Mouse (Mus musculus) forebrain, embryonic 13.5 days (tissue): Measurements from ENCODE around the gene Mrps6. TPM values are rescaled to one million over a fixed set of nuclear protein-coding genes. Genes with fewer than 3 reads are reported as not detected.
"Not testable (repeated sequence)": the region's sequence is repeated elsewhere in the genome, so short reads cannot be mapped to it uniquely, and the experiment has no call there.

Source experiments
- ATAC-seq: fragments of 200-750 bp; cut with Nextera tagmentation; 2 replicates; pipeline ENCODE4 v1.8.0; 2017
- H3K27ac ChIP-seq: fragments of 300-500 bp; sonication (generic); 2 replicates; pipeline ENCODE4 v1.5.1; 2015; ENCODE audit warnings: inconsistent platforms, mild to moderate bottlenecking, moderate library complexity
- H3K27me3 ChIP-seq: fragments of 300-500 bp; sonication (generic); 2 replicates; pipeline ENCODE4 v1.6.1; 2015; ENCODE audit warnings: mild to moderate bottlenecking, inconsistent platforms
- H3K36me3 ChIP-seq: fragments of 300-500 bp; sonication (generic); 2 replicates; pipeline ENCODE4 v1.6.1; 2015; ENCODE audit warnings: mild to moderate bottlenecking, inconsistent platforms; ENCODE audit not compliant: poor library complexity, severe bottlenecking
- H3K4me1 ChIP-seq: fragments of 300-500 bp; sonication (generic); 2 replicates; pipeline ENCODE4 v1.6.1; 2015; ENCODE audit warnings: inconsistent platforms
- H3K4me2 ChIP-seq: fragments of 300-500 bp; sonication (generic); 2 replicates; pipeline ENCODE4 v1.6.1; 2015; ENCODE audit warnings: inconsistent platforms, mild to moderate bottlenecking, moderate library complexity
- H3K4me3 ChIP-seq: fragments of 300-500 bp; sonication (generic); 2 replicates; pipeline ENCODE4 v1.5.1; 2015; ENCODE audit warnings: mild to moderate bottlenecking, inconsistent platforms
- H3K9ac ChIP-seq: fragments of 300-500 bp; sonication (generic); 2 replicates; pipeline ENCODE4 v1.6.1; 2015; ENCODE audit warnings: mild to moderate bottlenecking, inconsistent platforms
- H3K9me3 ChIP-seq: fragments of 300-500 bp; sonication (generic); replicated peaks from 2 replicates; pipeline ENCODE4 v1.6.1; 2016; ENCODE audit warnings: inconsistent platforms
- WGBS: fragments of 180-500 bp; shearing (Covaris S2); methylation state at CpG from one replicate; pipeline ENCODE4 v1.1.7; 2015; 5-methylcytosine and 5-hydroxymethylcytosine counted together
- polyA plus RNA-seq: library from polyadenylated mRNA; unstranded; fragments of >200 nt; fragmentation: Nextera tagmentation; extraction: Ambion mirVana; gene quantifications from 2 replicates; pipeline ENCODE4 v1.2.1, GENCODE M21; 2015

Gene Mrps6
- polyA plus RNA-seq, 1 experiment from 2014 or later: 143 TPM

GRCm38 (mm10) chr16:92076797-92077196, 18.7 kb downstream of the Mrps6 start:
- no peak overlapping the region for H3K27ac ChIP-seq
- peaks cover 25% of the 10 kb centered on the region for H3K36me3 ChIP-seq
- H3K27me3 ChIP-seq: no peaks in the 10 kb centered on the region
- no peak for ATAC-seq
- no peak overlapping the region for H3K9ac ChIP-seq
- H3K9me3 ChIP-seq: no peaks in the 10 kb centered on the region
- H3K4me2 ChIP-seq: no peak overlapping the region
- no peak overlapping the region for H3K4me3 ChIP-seq
- 97% methylated on average over 8 of the region's 8 CpGs for WGBS
- H3K4me1 ChIP-seq: no peaks in the 10 kb centered on the region

- Histone ChIP-seq H3K4me2 (no peak overlapping the region), H3K27ac (no peak overlapping the region), H3K4me1 (no peaks in the 10 kb centered on the region), H3K9me3 (no peaks in the 10 kb centered on the region), H3K4me3 (no peak overlapping the region), H3K36me3 (peaks cover 11% of the 10 kb centered on the region), H3K27me3 (no peaks in the 10 kb centered on the region), H3K9ac (0 out of 2 replicates have a peak overlapping the region, but pooled peaks have one; percentile 2)
- 78% methylated on average over 10 of the region's 10 CpGs for WGBS
- ATAC-seq: no peak
These were observed 25.8 kb downstream of the Mrps6 start for GRCm38 (mm10) chr16:92083771-92084453.

- Histone ChIP-seq H3K4me1 (no peaks in the 10 kb centered on the region), H3K9ac (no peak overlapping the region), H3K36me3 (0 out of 2 replicates have a peak, but pooled peaks cover 3% of the 10 kb centered on the region), H3K27me3 (no peaks in the 10 kb centered on the region), H3K4me3 (no peak overlapping the region), H3K27ac (no peak overlapping the region), H3K4me2 (no peak overlapping the region), H3K9me3 (no peaks in the 10 kb centered on the region)
- WGBS: 59% methylated on average over 3 of the region's 3 CpGs
- no peak for ATAC-seq
These were observed 31.2 kb downstream of the Mrps6 start for GRCm38 (mm10) chr16:92089225-92089624.

DNA sequence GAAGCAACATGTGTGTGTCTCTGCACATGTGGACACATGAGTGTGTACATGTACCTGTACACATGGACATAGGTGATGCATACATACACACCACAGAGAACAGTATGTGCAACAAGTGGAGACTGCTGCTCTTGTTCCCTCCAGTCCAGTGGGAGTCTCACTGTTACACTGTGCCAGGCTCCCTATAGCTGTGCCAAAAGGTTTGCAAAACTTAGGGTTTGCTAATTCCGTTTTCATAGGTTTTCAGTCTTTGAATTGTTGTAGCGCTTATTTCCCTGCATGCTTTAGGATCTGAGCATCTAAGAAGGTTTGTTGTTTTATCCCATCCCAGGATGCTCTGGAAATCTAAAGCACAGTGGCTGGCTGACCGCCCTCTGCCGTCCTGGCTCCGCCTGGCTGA, 33.8 kb downstream of the Mrps6 start:
- Histone ChIP-seq H3K9ac (no peak overlapping the region), H3K4me3 (no peak overlapping the region), H3K4me1 (no peaks in the 10 kb centered on the region), H3K36me3 (0 out of 2 replicates have a peak, but pooled peaks cover 5% of the 10 kb centered on the region), H3K9me3 (no peaks in the 10 kb centered on the region), H3K4me2 (no peak overlapping the region), H3K27ac (no peak overlapping the region), H3K27me3 (no peaks in the 10 kb centered on the region)
- WGBS: 88% methylated on average over 5 of the region's 5 CpGs
- ATAC-seq: no peak

- 81% methylated on average over 10 of the region's 10 CpGs for WGBS
- Histone ChIP-seq H3K36me3 (peaks cover 27% of the 10 kb centered on the region), H3K4me2 (no peak overlapping the region), H3K9me3 (no peaks in the 10 kb centered on the region), H3K27me3 (no peaks in the 10 kb centered on the region), H3K4me1 (peaks cover 6% of the 10 kb centered on the region), H3K9ac (no peak overlapping the region), H3K27ac (no peak overlapping the region), H3K4me3 (no peak overlapping the region)
- no peak for ATAC-seq
These were observed 40.4 kb downstream of the Mrps6 start for GRCm38 (mm10) chr16:92098351-92099051.

- no peak overlapping the region for H3K4me3 ChIP-seq
- H3K27me3 ChIP-seq: no peaks in the 10 kb centered on the region
- H3K36me3 ChIP-seq: peaks cover 22% of the 10 kb centered on the region
- no peak overlapping the region for H3K4me2 ChIP-seq
- ATAC-seq: no peak
- WGBS: 86% methylated on average over 16 of the region's 16 CpGs
- 0 out of 2 replicates have a peak overlapping the region, but pooled peaks have one; percentile 11 for H3K27ac ChIP-seq
- no peaks in the 10 kb centered on the region for H3K9me3 ChIP-seq
- H3K4me1 ChIP-seq: peaks cover 12% of the 10 kb centered on the region
- no peak overlapping the region for H3K9ac ChIP-seq
These were observed 41.5 kb downstream of the Mrps6 start for GRCm38 (mm10) chr16:92099598-92099997.

DNA sequence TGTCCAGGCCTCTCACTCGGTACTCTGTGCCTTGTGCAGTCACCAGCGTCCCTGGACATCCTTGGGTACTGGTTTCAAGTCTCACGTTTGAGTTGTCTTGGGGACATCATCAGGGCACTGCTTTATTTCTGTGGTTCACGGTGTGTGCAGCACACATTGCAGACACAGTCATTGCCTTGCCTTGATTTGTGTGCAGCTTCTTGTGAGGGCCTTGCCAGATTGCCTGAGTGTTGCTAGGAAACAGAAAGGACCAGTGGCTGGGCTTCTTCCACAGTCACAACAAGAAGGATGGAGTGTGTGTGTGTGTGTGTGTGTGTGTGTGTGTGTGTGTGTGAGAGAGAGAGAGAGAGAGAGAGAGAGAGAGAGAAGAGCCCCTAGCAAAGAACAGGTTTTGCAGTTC, 42.0 kb downstream of the Mrps6 start:
- Histone ChIP-seq H3K27me3 (no peaks in the 10 kb centered on the region), H3K36me3 (peaks cover 22% of the 10 kb centered on the region), H3K27ac (0 out of 2 replicates have a peak overlapping the region, but pooled peaks have one; percentile 11), H3K9ac (0 out of 2 replicates have a peak overlapping the region, but pooled peaks have one; percentile 2), H3K4me1 (peaks cover 12% of the 10 kb centered on the region), H3K4me3 (no peak overlapping the region), H3K9me3 (no peaks in the 10 kb centered on the region), H3K4me2 (no peak overlapping the region)
- ATAC-seq: no peak
- WGBS: 80% methylated on average over 4 of the region's 4 CpGs

DNA sequence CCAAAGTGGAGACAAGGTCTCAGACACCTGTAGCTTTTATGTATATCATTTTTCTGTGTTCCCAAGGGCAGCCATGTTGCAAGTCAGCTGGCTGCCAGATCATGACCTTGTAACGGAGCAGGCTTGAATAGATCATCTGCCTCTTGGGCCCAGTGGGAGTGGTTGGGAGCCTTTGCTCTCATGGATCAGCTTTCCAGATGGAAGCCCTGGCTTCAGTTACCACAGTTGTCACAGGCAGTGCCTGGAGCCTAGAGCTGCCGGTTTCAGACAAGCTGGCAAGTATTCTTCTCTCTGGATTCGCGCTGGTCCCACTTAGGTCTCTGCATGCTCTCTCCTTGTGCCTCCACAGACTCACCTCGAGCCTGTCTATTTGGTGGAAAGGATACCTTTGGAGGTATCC, 44.0 kb downstream of the Mrps6 start:
- ATAC-seq: no peak
- 90% methylated on average over 5 of the region's 5 CpGs for WGBS
- peaks cover 24% of the 10 kb centered on the region for H3K36me3 ChIP-seq
- H3K27ac ChIP-seq: no peak overlapping the region
- no peak overlapping the region for H3K9ac ChIP-seq
- no peaks in the 10 kb centered on the region for H3K9me3 ChIP-seq
- H3K4me2 ChIP-seq: no peak overlapping the region
- peaks cover 12% of the 10 kb centered on the region for H3K4me1 ChIP-seq
- no peaks in the 10 kb centered on the region for H3K27me3 ChIP-seq
- no peak overlapping the region for H3K4me3 ChIP-seq

- WGBS: 93% methylated on average over 6 of the region's 7 CpGs
- not testable (repeated sequence) for ATAC-seq
These were observed 44.9 kb downstream of the Mrps6 start for GRCm38 (mm10) chr16:92102931-92103330.

DNA sequence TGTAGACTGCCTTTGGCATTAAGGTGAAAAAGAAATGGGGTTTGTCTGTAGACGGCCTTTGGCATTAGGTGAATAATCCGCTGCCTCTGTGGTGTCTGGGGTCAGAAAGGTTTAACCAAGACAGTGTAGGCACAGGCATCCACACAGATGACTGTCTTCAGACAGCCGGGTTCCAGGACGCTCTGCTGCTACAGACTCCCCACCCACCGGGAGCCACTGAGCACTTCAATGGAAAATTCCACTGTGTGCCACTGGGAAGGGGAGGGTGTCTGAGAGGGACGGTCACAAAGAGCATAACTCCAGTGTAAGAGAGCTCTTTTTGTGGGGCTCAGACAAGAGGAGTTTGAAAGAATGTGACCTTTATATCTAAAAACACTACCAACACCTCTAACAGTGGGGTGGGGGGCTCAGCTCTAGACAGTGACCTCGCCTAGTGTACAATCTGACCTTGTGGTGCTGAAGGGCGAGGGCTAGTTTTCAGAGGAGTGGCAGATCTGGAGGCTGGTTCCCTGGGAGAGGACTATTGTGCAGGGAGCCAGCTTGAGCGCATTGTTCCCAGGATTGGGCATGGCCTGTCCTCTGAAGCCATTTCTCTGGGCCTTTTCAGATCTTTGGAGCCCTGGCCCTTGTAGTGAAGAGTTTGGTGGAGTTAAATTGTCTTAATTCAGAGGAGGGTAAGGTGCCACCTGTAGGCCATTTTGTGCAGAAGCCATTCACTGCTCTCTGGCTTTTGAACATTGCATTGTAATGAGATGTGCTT, 45.7 kb downstream of the Mrps6 start:
- WGBS: 21% methylated on average over 9 of the region's 9 CpGs
- Histone ChIP-seq H3K4me2 (no peak overlapping the region), H3K4me1 (peaks cover 9% of the 10 kb centered on the region), H3K9ac (no peak overlapping the region), H3K36me3 (peaks cover 24% of the 10 kb centered on the region), H3K27me3 (no peaks in the 10 kb centered on the region), H3K9me3 (no peaks in the 10 kb centered on the region), H3K27ac (no peak overlapping the region), H3K4me3 (no peak overlapping the region)
- no peak for ATAC-seq

More at GRCm38 (mm10) chr16:92102931-92103330, 44.9 kb downstream of the Mrps6 start:
- not testable (repeated sequence) for H3K9ac ChIP-seq, H3K9me3 ChIP-seq, H3K4me2 ChIP-seq, H3K27ac ChIP-seq, H3K27me3 ChIP-seq, H3K4me3 ChIP-seq
- H3K36me3 ChIP-seq: peaks cover 24% of the 10 kb centered on the region
- peaks cover 12% of the 10 kb centered on the region for H3K4me1 ChIP-seq

GRCm38 (mm10) chr16:92104332-92104590, 46.2 kb downstream of the Mrps6 start:
- Histone ChIP-seq H3K4me3 (no peak overlapping the region), H3K4me1 (peaks cover 9% of the 10 kb centered on the region), H3K4me2 (no peak overlapping the region), H3K36me3 (peaks cover 24% of the 10 kb centered on the region), H3K9me3 (no peaks in the 10 kb centered on the region), H3K27ac (no peak overlapping the region), H3K27me3 (no peaks in the 10 kb centered on the region), H3K9ac (no peak overlapping the region)
- ATAC-seq: no peak
- WGBS: 81% methylated on average over 2 of the region's 2 CpGs

DNA sequence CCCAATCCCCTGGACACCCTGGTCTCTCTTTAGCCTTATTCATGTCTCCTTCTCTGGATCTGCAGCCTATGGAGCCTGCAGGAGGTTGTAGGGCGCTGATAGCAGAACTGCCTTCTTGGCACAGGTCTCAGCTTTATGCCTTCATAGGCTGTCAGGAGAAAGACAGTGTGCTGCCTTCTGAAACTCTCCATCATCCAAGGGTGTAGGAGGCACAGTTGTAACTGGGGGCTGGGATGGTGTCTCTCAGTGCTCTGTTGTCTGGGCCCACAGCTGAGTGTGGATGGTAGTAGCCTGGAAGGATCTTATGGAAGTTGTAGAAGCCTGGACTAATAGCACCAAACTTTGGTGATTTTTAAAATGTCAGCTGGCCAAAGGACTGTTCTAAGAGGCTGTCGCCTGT, 46.9 kb downstream of the Mrps6 start:
- Histone ChIP-seq H3K9ac (no peak overlapping the region), H3K27me3 (no peaks in the 10 kb centered on the region), H3K27ac (no peak overlapping the region), H3K4me3 (no peak overlapping the region), H3K4me1 (peaks cover 9% of the 10 kb centered on the region), H3K36me3 (peaks cover 19% of the 10 kb centered on the region; the same call in 1 of the 2 replicates), H3K4me2 (no peak overlapping the region), H3K9me3 (no peaks in the 10 kb centered on the region)
- 95% methylated on average over 2 of the region's 2 CpGs for WGBS
- no peak for ATAC-seq
